Mouse (Mus musculus) cerebellum, adult 2 months (tissue): ENCODE results near the gene Tnc.

Source experiments
- CTCF ChIP-seq: fragments of 200-500 bp; IDR thresholded peaks from 2 replicates; pipeline ENCODE4 v1.5.1; 2011; ENCODE audit warnings: low read depth, mild to moderate bottlenecking, control low read depth, low read length, moderate library complexity, borderline replicate concordance; ENCODE audit not compliant: insufficient read depth
- POLR2A ChIP-seq: fragments of 200-500 bp; IDR thresholded peaks from 2 replicates; pipeline ENCODE4 v1.6.1; 2011; ENCODE audit warnings: low read length, control low read depth, borderline replicate concordance; ENCODE audit not compliant: insufficient read depth

DNA sequence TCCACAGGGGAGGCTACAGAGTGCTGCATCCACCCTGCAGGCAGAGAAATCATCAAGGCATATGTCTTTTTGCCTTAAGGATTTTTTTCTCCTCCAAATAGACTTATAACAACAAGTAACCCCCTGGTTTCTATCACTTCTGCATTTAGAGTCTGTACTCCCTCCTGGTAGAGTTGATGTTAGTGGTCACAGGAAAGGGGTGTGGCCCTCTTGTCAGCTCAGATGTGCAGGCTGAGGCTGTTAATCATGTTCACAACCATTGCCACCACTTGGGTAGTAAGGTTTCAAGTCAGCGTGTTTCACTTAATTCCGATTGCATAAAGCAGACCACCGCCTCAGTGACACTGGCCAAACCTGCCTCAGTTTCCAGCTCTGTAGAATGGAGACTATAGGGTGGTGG, 103.9 kb downstream of the Tnc start:
- no peak for TF ChIP-seq POLR2A
- no peak for TF ChIP-seq CTCF
